Mouse (Mus musculus) hindbrain, embryonic 14.5 days (tissue): ENCODE measurements at regions not wholly inside any gene's neighbourhood (a gene's known extent, or its start where the extent isn't known, plus 50 kb on each side); places are given as distances from the start of the nearest gene placed in this dataset.

ENCODE experiments used
- ATAC-seq: fragments of 200-750 bp; cut with Nextera tagmentation; 2 replicates; pipeline ENCODE4 v1.8.0; 2017; ENCODE audit warnings: moderate number of reproducible peaks, mild to moderate bottlenecking, moderate TSS enrichment, moderate library complexity; ENCODE audit not compliant: low FRiP score
- DNase-seq: peaks from one replicate; pipeline ENCODE4 v3.0.0-alpha.2; 2015; ENCODE audit warnings: low spot score
- H3K27ac ChIP-seq: fragments of 300-500 bp; sonication (generic); 2 replicates; pipeline ENCODE4 v1.5.1; 2014; ENCODE audit warnings: mild to moderate bottlenecking, moderate library complexity
- H3K27me3 ChIP-seq: fragments of 300-500 bp; sonication (generic); 2 replicates; pipeline ENCODE4 v1.6.1; 2014; ENCODE audit warnings: mild to moderate bottlenecking, low read length, mixed read lengths; ENCODE audit not compliant: control insufficient read depth, insufficient read depth
- H3K36me3 ChIP-seq: fragments of 300-500 bp; sonication (generic); replicated peaks from 2 replicates; pipeline ENCODE4 v1.6.1; 2014; ENCODE audit not compliant: control insufficient read depth, insufficient read depth
- H3K4me1 ChIP-seq: fragments of 300-500 bp; sonication (generic); replicated peaks from 2 replicates; pipeline ENCODE4 v1.6.1; 2014; ENCODE audit warnings: antibody characterized with exemption, low read length, mixed read lengths; ENCODE audit not compliant: control insufficient read depth, insufficient read depth
- H3K4me2 ChIP-seq: fragments of 300-500 bp; sonication (generic); replicated peaks from 2 replicates; pipeline ENCODE4 v1.6.1; 2014; ENCODE audit warnings: mild to moderate bottlenecking, moderate library complexity
- H3K4me3 ChIP-seq: fragments of 300-500 bp; sonication (generic); replicated peaks from 2 replicates; pipeline ENCODE4 v1.5.1; 2014; ENCODE audit warnings: mild to moderate bottlenecking, low read length
- H3K9ac ChIP-seq: fragments of 300-500 bp; sonication (generic); 2 replicates; pipeline ENCODE4 v1.6.1; 2014
- H3K9me3 ChIP-seq: fragments of 300-500 bp; sonication (generic); 2 replicates; pipeline ENCODE4 v1.6.1; 2016; ENCODE audit warnings: low read length; ENCODE audit not compliant: control insufficient read depth
- WGBS: fragments of 180-500 bp; shearing (Covaris S2); extraction: QIAGEN DNeasy Blood & Tissue Kit; methylation state at CpG from one replicate; pipeline ENCODE4 v1.1.7; 2014; 5-methylcytosine and 5-hydroxymethylcytosine counted together

DNA sequence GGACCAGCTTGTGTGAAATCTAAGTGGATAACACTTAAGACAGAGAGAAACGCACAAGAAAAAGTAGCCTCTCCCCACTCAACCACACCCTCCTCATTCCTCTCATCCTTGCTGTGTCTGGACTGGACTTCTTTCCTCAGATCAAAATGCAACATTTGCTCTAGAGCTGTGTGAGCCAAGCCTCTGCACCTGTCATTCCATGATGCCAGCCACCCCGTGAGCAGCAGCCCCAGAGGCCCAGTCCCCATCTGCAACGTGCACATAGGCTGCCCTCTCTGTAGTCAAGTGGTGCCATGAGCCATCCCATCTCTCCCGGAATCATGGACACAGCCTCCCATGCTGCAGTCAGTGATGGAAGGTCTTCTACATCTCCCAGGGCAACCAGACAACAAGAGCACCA, 55.1 kb upstream of the Gpc1 start:
- 80% methylated on average over 4 of the region's 4 CpGs for WGBS
- Histone ChIP-seq H3K9ac (no peak overlapping the region), H3K4me1 (peaks cover 7% of the 10 kb centered on the region; the same call in 1 of the 2 replicates), H3K36me3 (no peaks in the 10 kb centered on the region), H3K27ac (no peak overlapping the region), H3K9me3 (no peaks in the 10 kb centered on the region), H3K27me3 (no peaks in the 10 kb centered on the region), H3K4me3 (no peak overlapping the region), H3K4me2 (no peak overlapping the region)
- DNase-seq (no peak), ATAC-seq (no peak)

DNA sequence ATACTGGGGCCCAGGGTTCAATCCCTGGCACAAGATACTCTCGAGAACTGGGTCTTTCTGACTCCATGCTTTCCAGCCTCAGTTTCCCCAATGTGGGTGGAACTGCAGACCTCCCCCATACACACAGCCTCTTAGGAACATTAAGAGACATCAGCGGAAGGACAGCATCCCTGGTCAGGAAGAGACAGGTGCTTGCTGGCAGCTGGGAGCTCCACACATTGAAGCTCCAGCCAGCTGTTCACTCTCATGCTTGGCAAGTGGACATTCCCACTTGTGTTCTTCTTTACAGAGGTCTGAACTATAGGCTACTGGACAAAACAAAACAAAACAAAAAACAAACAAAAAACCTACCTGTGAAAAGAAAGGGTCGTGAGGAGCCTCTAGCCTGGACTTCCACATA, 55.5 kb upstream of the Gpc1 start:
- no peak for ATAC-seq

DNA sequence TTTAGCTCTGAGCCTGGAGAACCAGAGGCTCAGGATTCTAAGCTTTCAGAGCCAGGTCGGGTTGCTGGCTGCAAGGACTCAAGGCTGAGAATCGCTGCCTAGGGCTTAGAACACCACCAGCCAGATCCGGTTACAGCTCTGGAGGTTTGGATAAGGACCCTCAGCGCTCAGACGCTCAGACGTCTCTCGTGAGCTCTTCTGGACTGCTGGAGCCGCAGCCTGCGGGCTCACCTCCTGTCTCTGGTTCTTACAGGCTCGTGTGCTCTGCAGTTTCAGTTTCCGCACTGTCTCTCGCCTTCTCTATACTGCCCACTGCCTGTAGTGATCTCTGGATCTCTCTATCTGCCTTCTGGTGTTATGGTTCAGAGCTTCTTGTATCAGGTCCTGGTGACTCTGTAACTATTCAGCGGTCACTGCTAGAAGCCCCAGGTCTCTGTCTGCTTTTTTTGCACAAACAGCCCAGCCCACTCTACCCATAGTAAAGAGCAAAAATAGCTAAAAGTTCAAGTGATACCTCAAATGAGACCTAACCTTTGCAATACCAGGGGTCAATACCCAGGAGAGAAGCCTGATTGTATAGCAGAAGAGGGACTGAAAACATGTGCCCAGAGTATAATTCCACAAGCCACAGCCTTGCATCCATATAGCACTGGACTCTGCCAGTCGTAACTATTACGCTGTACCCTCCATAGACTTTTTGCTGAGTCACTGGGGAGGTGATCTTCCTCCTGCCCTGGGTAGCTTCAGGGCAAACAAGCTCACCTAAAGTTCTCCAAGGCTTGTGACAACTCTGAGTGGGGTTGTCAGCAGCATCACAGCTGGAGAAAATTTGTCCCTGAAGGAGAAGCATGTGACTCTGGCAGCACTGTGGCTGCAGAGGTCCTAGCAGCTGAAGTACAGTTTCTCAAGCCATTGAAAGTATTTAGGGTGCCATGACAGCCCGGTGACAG, 56.4 kb upstream of the Gpc1 start:
- no peaks in the 10 kb centered on the region for H3K9me3 ChIP-seq
- ATAC-seq, result no peak
- 52% methylated on average over 16 of the region's 16 CpGs for WGBS
- no peaks in the 10 kb centered on the region for H3K27me3 ChIP-seq
- peaks cover 12% of the 10 kb centered on the region for H3K4me1 ChIP-seq
- DNase-seq, result no peak
- no peak overlapping the region for H3K9ac ChIP-seq
- H3K4me2 ChIP-seq, result no peak overlapping the region
- H3K4me3 ChIP-seq, result no peak overlapping the region
- H3K36me3 ChIP-seq, result no peaks in the 10 kb centered on the region
- no peak overlapping the region for H3K27ac ChIP-seq

More for the DNA sequence above, 55.5 kb upstream of the Gpc1 start:
- Histone ChIP-seq H3K4me3 (no peak overlapping the region), H3K27me3 (no peaks in the 10 kb centered on the region), H3K9ac (no peak overlapping the region), H3K36me3 (no peaks in the 10 kb centered on the region), H3K27ac (no peak overlapping the region), H3K9me3 (no peaks in the 10 kb centered on the region), H3K4me2 (no peak overlapping the region), H3K4me1 (peaks cover 7% of the 10 kb centered on the region; the same call in 1 of the 2 replicates)
- no peak for DNase-seq
- WGBS, result 90% methylated on average over 3 of the region's 3 CpGs

DNA sequence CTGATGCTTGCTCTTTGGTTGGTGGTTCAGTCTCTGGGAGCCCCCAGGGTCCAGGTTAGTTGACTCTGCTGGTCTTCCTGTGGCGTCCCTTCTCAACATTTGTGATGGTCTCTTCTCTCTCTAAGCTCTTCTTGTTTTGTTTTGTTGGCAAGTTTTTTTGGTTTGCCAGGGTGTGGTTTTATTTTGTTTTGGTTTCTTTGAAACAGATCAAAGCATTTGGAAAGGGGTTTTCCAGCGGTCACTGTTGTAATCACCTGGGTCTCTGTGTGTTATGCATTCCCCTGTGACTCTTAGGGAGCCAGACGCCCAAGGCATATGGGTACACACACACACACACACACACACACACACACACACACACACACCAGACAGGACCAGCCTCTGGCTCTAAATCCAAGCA, 57.4 kb upstream of the Gpc1 start:
- WGBS, result 63% methylated on average over 3 of the region's 3 CpGs
- ATAC-seq, result no peak
- no peak overlapping the region for H3K9ac ChIP-seq
- H3K4me1 ChIP-seq, result peaks cover 14% of the 10 kb centered on the region
- H3K4me3 ChIP-seq, result no peak overlapping the region
- no peaks in the 10 kb centered on the region for H3K9me3 ChIP-seq
- no peak overlapping the region for H3K4me2 ChIP-seq
- no peaks in the 10 kb centered on the region for H3K36me3 ChIP-seq
- no peak for DNase-seq
- no peaks in the 10 kb centered on the region for H3K27me3 ChIP-seq
- H3K27ac ChIP-seq, result no peak overlapping the region

DNA sequence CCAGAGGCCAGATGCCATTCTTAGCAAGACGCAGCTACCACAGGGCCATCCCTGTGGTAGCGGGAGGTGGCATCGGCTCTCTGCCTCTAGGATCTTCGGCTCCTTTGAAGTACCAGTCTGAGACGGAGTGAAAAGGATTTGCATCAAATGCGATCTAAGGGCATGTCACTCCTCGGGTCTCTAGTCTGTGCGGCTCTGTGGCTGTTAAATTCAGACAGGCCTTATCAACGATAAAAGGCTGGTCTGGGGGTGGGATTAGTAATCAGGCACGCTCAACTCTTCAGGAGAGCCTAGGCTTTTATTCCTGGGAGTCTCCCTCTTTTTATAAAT, 58.7 kb upstream of the Gpc1 start:
- DNase-seq (no peak), ATAC-seq (no peak)
- Histone ChIP-seq H3K27me3 (no peaks in the 10 kb centered on the region), H3K4me1 (peaks cover 14% of the 10 kb centered on the region), H3K36me3 (no peaks in the 10 kb centered on the region), H3K27ac (no peak overlapping the region), H3K9me3 (no peaks in the 10 kb centered on the region), H3K9ac (no peak overlapping the region), H3K4me3 (no peak overlapping the region), H3K4me2 (no peak overlapping the region)
- 67% methylated on average over 10 of the region's 10 CpGs for WGBS

DNA sequence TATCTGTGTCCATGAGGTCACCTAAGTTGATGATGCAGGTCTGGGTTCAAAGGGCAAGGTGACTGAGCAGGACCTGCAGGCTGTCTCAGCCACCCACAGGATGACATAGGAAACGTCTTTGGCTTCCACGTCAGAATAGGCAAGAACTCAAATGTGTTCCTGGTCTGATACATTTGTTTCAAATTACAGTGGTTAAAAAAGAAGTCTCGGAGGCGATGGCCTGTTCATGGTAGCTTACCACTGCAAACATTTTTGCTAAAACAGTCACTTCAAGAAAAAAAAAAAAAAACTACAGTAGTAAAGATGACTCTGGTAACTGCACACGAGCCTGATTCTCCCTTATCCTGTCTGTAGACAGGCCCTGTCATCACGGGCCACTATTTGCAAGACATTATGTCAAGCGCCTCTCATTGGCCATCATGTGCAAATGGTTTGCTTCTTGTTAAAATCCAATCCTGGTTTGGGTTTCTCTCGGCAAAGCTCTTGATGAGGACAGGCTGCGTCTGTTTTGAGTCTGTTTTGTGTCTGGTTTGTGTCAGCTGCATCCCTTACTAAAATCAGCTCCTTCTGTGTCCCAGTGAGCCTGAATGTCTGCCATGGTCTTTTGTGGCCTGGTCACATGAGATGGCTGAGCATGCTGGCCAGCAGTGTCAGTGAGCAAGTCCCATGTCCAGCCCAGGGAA, 59.2 kb upstream of the Gpc1 start:
- Histone ChIP-seq H3K27ac (no peak overlapping the region), H3K9ac (no peak overlapping the region), H3K36me3 (no peaks in the 10 kb centered on the region), H3K4me2 (no peak overlapping the region), H3K9me3 (no peaks in the 10 kb centered on the region), H3K4me3 (no peak overlapping the region), H3K4me1 (peaks cover 14% of the 10 kb centered on the region), H3K27me3 (no peaks in the 10 kb centered on the region)
- ATAC-seq (no peak), DNase-seq (no peak)
- WGBS, result 85% methylated on average over 9 of the region's 9 CpGs

DNA sequence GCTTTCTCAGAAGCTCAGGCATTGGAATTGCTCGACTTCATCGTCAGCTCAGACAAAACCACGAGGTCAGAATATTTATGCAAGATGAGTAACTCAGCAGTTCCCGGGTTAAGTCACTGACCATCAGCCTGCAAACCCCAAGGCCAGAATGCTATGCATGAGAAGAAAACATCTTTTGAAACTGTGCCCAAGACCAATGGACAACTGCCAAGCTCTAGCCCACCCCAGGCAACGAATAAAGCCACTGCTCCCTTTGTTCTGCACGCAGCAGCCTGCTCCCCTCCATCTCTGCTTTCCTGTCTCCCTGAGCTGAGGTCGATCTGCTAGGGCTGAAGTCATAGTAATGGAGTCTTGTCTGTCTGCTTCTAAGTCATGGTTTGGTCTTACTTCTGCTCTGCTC, 61.7 kb upstream of the Gpc1 start:
- Histone ChIP-seq H3K4me2 (no peak overlapping the region), H3K9ac (no peak overlapping the region), H3K4me1 (peaks cover 11% of the 10 kb centered on the region), H3K27me3 (no peaks in the 10 kb centered on the region), H3K4me3 (no peak overlapping the region), H3K9me3 (no peaks in the 10 kb centered on the region), H3K27ac (peak overlapping the region; percentile 52), H3K36me3 (no peaks in the 10 kb centered on the region)
- 46% methylated on average over 7 of the region's 7 CpGs for WGBS
- peak; percentile 71; the same call in 1 of the 2 replicates for ATAC-seq
- DNase-seq, result peak; percentile 74

DNA sequence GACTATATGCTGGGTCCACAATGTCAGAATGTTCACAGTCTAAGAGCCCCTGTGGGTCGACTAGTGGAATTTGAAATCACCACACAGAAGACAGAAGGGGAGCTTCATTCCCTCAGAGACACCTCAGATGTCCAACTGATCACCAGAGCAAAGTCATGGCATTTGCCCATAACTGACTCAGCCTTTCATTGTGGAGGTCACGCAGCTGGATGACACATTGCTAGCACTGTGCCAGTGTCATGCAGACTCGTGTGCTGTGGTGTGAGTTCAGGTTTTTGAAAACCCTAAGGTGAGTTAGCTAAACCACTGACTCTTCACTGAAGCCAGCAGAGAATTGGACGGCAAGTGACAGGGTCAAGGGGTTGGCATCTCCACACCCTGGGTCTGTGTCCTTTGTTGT, 62.3 kb upstream of the Gpc1 start:
- DNase-seq, result no peak
- Histone ChIP-seq H3K36me3 (no peaks in the 10 kb centered on the region), H3K9ac (no peak overlapping the region), H3K9me3 (no peaks in the 10 kb centered on the region), H3K4me2 (no peak overlapping the region), H3K4me1 (peaks cover 7% of the 10 kb centered on the region; the same call in 1 of the 2 replicates), H3K27me3 (no peaks in the 10 kb centered on the region), H3K27ac (no peak overlapping the region), H3K4me3 (no peak overlapping the region)
- no peak for ATAC-seq
- 69% methylated on average over 4 of the region's 4 CpGs for WGBS

DNA sequence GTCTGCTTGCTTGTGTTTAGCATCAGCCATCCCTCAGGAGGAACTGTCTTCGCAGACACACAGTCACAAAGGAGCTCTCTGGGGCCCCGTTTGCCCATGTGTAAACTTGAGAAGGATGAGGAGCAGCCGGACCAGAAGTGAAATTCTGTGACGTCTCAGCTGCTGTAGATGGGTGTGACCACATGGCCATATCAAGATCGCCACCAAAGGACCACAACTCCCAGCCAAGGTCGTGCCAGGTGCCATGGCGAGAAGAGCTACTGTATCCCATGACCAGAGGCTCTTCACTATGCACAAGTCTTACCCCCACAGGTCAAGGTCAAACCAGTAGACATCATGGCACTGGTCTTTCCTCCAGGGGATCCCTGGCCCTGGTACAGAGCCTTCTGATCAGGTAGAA, 64.9 kb upstream of the Gpc1 start:
- WGBS, result 89% methylated on average over 7 of the region's 7 CpGs
- no peak overlapping the region for H3K9ac ChIP-seq
- H3K4me2 ChIP-seq, result no peak overlapping the region
- ATAC-seq (no peak), DNase-seq (no peak)
- no peak overlapping the region for H3K27ac ChIP-seq
- H3K36me3 ChIP-seq, result no peaks in the 10 kb centered on the region
- no peaks in the 10 kb centered on the region for H3K9me3 ChIP-seq
- peaks cover 7% of the 10 kb centered on the region; the same call in 1 of the 2 replicates for H3K4me1 ChIP-seq
- H3K4me3 ChIP-seq, result no peak overlapping the region
- no peaks in the 10 kb centered on the region for H3K27me3 ChIP-seq
